Mouse (Mus musculus): Measurements from ENCODE around the gene Tmem159.

DNA sequence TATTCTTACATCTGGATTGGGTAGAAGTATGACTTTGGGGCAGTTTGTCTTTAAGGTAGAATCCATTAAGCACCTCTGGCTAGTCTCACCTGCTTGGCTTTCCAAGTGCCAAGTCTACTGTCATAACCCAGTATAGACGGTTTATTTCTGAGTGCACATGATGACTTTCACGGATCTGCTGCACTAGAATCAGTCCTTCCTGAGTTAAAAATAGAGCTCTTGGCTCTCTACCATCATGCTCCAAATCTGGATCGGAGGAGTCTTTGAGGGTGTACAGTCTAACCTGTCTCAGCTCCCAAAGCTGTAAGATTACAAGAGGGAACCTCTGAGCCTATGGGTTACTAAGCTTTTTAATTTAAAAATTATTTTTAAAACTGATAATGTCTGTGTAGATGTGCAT is 7.9 kb upstream of the Tmem159 start:
- TF ChIP-seq CTCF (IDR thresholded peaks at IDR 0.05; ENCODE audit: extremely low read depth, insufficient read length, insufficient replicate concordance, low read depth, low read length) (no peak), POLR2A (IDR thresholded peaks at IDR 0.05; ENCODE audit: low read depth, low read length) (no peak)
